Mouse (Mus musculus) left cerebral cortex, postnatal 14 days (tissue): Measurements from ENCODE around the gene Mroh3. TPM values are rescaled to one million over a fixed set of nuclear protein-coding genes. Genes with fewer than 3 reads are reported as not detected.

Experiments used
- DNase-seq, 2 experiments: peaks; one replicate each; pipeline ENCODE4 v3.0.0; 2021 to 2022; ENCODE audit warnings: low spot score in 2 of 2, mixed read lengths in 1 of 2
- intact Hi-C: fragments of 180-260 bp; cut with DNase I; formaldehyde crosslinking; loops from one replicate; pipeline ENCODE4 v1.15.1; 2025
- total RNA-seq, 2 experiments: library from RNA; stranded (reverse); gene quantifications; 2 replicates each; pipeline ENCODE4 v1.2.3; 2021

The Mroh3 gene
- total RNA-seq, 2 experiments from 2014 or later: 1.1 to 2.2 TPM

- intact Hi-C loops: loop anchor here (2.0 kb wide), 1 partner anchor 113 kb away; the partner anchor contains the start of gene Cacna1s
Observed at GRCm38 (mm10) chr1:136165436-136165835, 47.2 kb downstream of the Mroh3 start.

GRCm38 (mm10) chr1:136161333-136161921 is 51.2 kb downstream of the Mroh3 start:
- no peak for DNase-seq
- intact Hi-C loops: loop anchor here (5.0 kb wide), 1 partner anchor 44 kb away; no protein-coding TSS in a partner anchor

More at GRCm38 (mm10) chr1:136165436-136165835, 47.2 kb downstream of the Mroh3 start:
- DNase-seq: peak in 1 of 2 experiments; percentile 60

GRCm38 (mm10) chr1:136160930-136161329 is 51.7 kb downstream of the Mroh3 start:
- intact Hi-C loops: loop anchor here (5.0 kb wide), 1 partner anchor 44 kb away; no protein-coding TSS in a partner anchor
- no peak for DNase-seq

- intact Hi-C loops: loop anchor here (5.0 kb wide), 1 partner anchor 43 kb away; no protein-coding TSS in a partner anchor
- no peak for DNase-seq
Observed at GRCm38 (mm10) chr1:136160297-136160696, 52.3 kb downstream of the Mroh3 start.

- intact Hi-C loops: loop anchor here (5.0 kb wide), 1 partner anchor 43 kb away; no protein-coding TSS in a partner anchor
- DNase-seq: peak in 1 of 2 experiments; percentile 59
Observed at GRCm38 (mm10) chr1:136159830-136160229, 52.8 kb downstream of the Mroh3 start.

- no peak for DNase-seq
Observed at GRCm38 (mm10) chr1:136156951-136157350, 55.7 kb downstream of the Mroh3 start.

GRCm38 (mm10) chr1:136156304-136156703 is 56.3 kb downstream of the Mroh3 start:
- intact Hi-C loops: no loop called here
- peak in 1 of 2 experiments; percentile 50 for DNase-seq

More at GRCm38 (mm10) chr1:136156951-136157350, 55.7 kb downstream of the Mroh3 start:
- intact Hi-C loops: no loop called here

GRCm38 (mm10) chr1:136151371-136151770 is 61.3 kb downstream of the Mroh3 start:
- intact Hi-C loops: no loop called here
- DNase-seq: peak; percentile 54 to 62

- intact Hi-C loops: no loop called here
- DNase-seq: no peak
Observed at GRCm38 (mm10) chr1:136149702-136150101, 62.9 kb downstream of the Mroh3 start.

- peak; percentile 80 to 90 for DNase-seq
- intact Hi-C loops: no loop called here
Observed at GRCm38 (mm10) chr1:136143514-136143913, 69.1 kb downstream of the Mroh3 start.

- intact Hi-C loops: no loop called here
- peak; percentile 62 to 80 for DNase-seq
Observed at GRCm38 (mm10) chr1:136142336-136142735, 70.3 kb downstream of the Mroh3 start.

- intact Hi-C loops: no loop called here
- DNase-seq: no peak
Observed at GRCm38 (mm10) chr1:136141176-136141950, 71.3 kb downstream of the Mroh3 start.

GRCm38 (mm10) chr1:136139990-136140640 is 72.5 kb downstream of the Mroh3 start:
- intact Hi-C loops: loop anchor here (10.0 kb wide), 1 partner anchor 485 kb away; the partner anchor contains the start of gene Zfp281
- DNase-seq: peak; percentile 84 to 86

- DNase-seq: no peak
- intact Hi-C loops: loop anchor here (10.0 kb wide), 1 partner anchor 486 kb away; the partner anchor contains the start of gene Zfp281
Observed at GRCm38 (mm10) chr1:136138191-136138830, 74.3 kb downstream of the Mroh3 start.

GRCm38 (mm10) chr1:136137575-136137974 is 75.1 kb downstream of the Mroh3 start:
- intact Hi-C loops: loop anchor here (10.0 kb wide), 1 partner anchor 487 kb away; the partner anchor contains the start of gene Zfp281
- DNase-seq: peak; percentile 68 to 78

GRCm38 (mm10) chr1:136137071-136137531 is 75.5 kb downstream of the Mroh3 start:
- intact Hi-C loops: loop anchor here (10.0 kb wide), 1 partner anchor 488 kb away; the partner anchor contains the start of gene Zfp281
- DNase-seq: no peak

GRCm38 (mm10) chr1:136136547-136136946 is 76.1 kb downstream of the Mroh3 start:
- intact Hi-C loops: loop anchor here (10.0 kb wide), 1 partner anchor 488 kb away; the partner anchor contains the start of gene Zfp281
- no peak for DNase-seq

GRCm38 (mm10) chr1:136135777-136136444 is 76.7 kb downstream of the Mroh3 start:
- DNase-seq: no peak
- intact Hi-C loops: loop anchor here (10.0 kb wide), 1 partner anchor 489 kb away; the partner anchor contains the start of gene Zfp281
